Comparison of ENCODE assay signal across 18 mouse cellular contexts in the genomic region with DNA sequence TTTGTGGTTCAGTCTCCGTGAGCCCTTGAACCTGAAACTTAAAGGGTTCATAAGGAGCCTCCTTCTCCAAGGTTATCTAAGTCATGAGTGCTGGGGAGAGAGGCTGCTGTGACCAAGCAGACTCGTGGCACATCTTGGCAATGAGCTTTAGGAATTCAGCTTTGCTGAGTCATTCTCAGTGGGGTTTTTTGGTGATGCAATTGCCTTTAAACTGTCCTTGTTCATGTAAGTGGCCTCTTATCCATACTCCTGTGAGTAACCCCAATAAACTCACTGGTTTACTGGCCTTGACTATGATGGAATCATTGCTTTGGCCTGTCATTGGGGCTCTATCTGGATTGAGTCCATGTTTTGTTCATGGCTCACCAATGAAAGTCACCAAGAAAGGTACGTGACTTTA.
DNase-seq lines count a peak whose midpoint lies in the region; TF ChIP-seq lines count a peak whose summit lies in the region.
"Had no signal": no experiment of that assay in that cellular context is flagged by ENCODE, and none has a peak within 500 bp of the region (broad histone marks: within the 10 kb centered on the region; RNA-seq: fewer than 3 reads in every experiment).

No protein-coding gene starts in this region.

- no peaks in the 10 kb centered on the region for H3K79me2 ChIP-seq in C2C12 (ENCODE audit: control insufficient read depth, insufficient read depth)

- TF ChIP-seq CTCF in C2C12 (IDR thresholded peaks at IDR 0.05; ENCODE audit: control insufficient read depth, insufficient read depth, insufficient read length) = no peak

- no peaks in the 10 kb centered on the region for H3K79me3 ChIP-seq in C2C12 (ENCODE audit: low read depth)

- H3K27me3 ChIP-seq in C2C12 (ENCODE audit: control insufficient read depth, insufficient read depth, insufficient read length) = no peaks in the 10 kb centered on the region
- H3K27me3 ChIP-seq: heart, embryonic 15.5 days; intestine, embryonic 15.5 days; Patski had no signal

- no peak overlapping the region for H3K4me3 ChIP-seq in C2C12 (ENCODE audit: insufficient read depth, poor library complexity, severe bottlenecking)
- H3K4me3 ChIP-seq: embryonic facial prominence, embryonic 10.5 days; forebrain, embryonic 10.5 days; heart, adult 2 months; heart, embryonic 15.5 days; hindbrain, embryonic 10.5 days; intestine, embryonic 15.5 days had no signal

- H3ac ChIP-seq in C2C12 (ENCODE audit: control insufficient read depth, insufficient read length, low read depth) = no peak overlapping the region

- peak; percentile 9 to 24 for DNase-seq in adrenal gland, postnatal 36 days
- DNase-seq in adrenal gland, postnatal 4 days (ENCODE audit: low spot score in 2 of 2) = no peak
- peak; percentile 69 for DNase-seq in fibroblast of lung, adult 2 months (ENCODE audit: low read depth)
- DNase-seq in cerebellum, adult 9-10 months = no peak
- DNase-seq in retina, postnatal 1 day = no peak
- DNase-seq: cerebellum, adult 11-12 months; cerebellum, adult 9-11 months; cerebellum, postnatal 36 days; gastrocnemius, postnatal 10 days; heart, adult 2 months; kidney, adult 18-20 months had no signal

- H3K36me3 ChIP-seq in C2C12 (ENCODE audit: control insufficient read depth, insufficient read depth) = no peaks in the 10 kb centered on the region
- H3K36me3 ChIP-seq: embryonic facial prominence, embryonic 10.5 days; forebrain, embryonic 10.5 days; heart, embryonic 15.5 days; hindbrain, embryonic 10.5 days; intestine, embryonic 15.5 days had no signal

TF ChIP-seq in C2C12, 6 proteins besides CTCF, POLR2A, EP300 and RAD21:
- peak; percentile 73 for TF ChIP-seq CEBPB (IDR thresholded peaks at IDR 0.05; ENCODE audit: low read depth)
- no peak for TF ChIP-seq MYOG (IDR thresholded peaks at IDR 0.05; ENCODE audit: control insufficient read depth, extremely low read depth, insufficient read length)
TF ChIP-seq in C2C12: peak in this region for 1.

Comparison
In these comparisons a context has a peak if more than half of its experiments do, and no peak if none do; other contexts are left out.
1. DNase-seq: peak in adrenal gland, postnatal 36 days (2 of 2) and fibroblast of lung, adult 2 months (single experiment); none in adrenal gland, postnatal 4 days (0 of 2), cerebellum, adult 9-10 months (single experiment) and retina, postnatal 1 day (single experiment).